Mouse (Mus musculus) R1 (cell line): ENCODE data around the gene Olfr1184.
"Not testable (repeated sequence)": the region's sequence is repeated elsewhere in the genome, so short reads cannot be mapped to it uniquely, and the experiment has no call there.

Experiments used
- DNase-seq: peaks from one replicate; pipeline ENCODE4 v3.0.0-alpha.2; 2018; ENCODE audit warnings: low read depth, low spot score

Gene Olfr1184

DNA sequence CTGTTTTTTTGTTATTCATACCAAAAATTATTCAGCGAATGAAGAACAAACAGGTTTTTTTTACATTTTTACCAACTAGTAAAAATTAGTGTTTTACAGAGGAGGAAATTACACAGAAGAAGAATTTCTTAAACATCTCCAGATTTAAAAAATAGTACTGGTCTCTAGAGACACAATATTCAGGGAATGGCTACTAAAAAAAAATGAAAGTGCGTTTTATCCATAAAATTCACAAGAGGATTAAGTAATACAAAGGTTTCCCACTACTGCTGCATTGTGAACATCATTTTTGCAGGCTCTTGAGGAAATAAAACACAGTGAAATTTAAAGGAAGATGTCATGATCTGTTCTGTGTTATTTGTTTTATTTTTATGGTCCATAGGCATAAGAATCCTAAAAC is at the start of gene Olfr1184:
Gene Olfr1184 (plus strand): TSS at position 301 of the 400 bp plus-strand sequence.
- DNase-seq: no peak

DNA sequence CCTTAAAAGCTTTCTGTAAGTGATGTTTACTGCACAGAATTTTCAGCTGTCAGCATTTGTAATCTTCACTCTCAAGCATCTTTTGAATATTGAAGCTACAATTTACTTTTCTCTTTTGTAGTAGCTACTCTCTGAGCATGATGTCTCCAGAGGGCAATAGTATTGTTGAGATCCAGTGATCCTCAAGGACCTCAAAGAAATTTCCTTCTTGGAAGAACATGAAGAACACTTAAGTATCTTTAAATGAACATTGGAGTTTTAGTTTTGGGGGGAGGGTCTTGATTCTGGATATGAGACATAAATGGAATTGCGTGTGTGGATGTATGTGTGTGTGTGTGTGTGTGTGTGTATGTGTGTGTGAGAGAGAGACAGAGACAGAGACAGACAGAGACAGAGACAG is 34.4 kb upstream of the Olfr1184 start, which contains the start of gene Gm13757:
Gene Gm13757 (minus strand): TSS at position 101 of the 400 bp plus-strand sequence.
- no peak for DNase-seq

GRCm38 (mm10) chr2:88454567-88454966 is 28.8 kb upstream of the Olfr1184 start, which contains the start of gene Olfr1183:
Gene Olfr1183 (plus strand): TSS chr2:88454867.
- DNase-seq: not testable (repeated sequence)

DNA sequence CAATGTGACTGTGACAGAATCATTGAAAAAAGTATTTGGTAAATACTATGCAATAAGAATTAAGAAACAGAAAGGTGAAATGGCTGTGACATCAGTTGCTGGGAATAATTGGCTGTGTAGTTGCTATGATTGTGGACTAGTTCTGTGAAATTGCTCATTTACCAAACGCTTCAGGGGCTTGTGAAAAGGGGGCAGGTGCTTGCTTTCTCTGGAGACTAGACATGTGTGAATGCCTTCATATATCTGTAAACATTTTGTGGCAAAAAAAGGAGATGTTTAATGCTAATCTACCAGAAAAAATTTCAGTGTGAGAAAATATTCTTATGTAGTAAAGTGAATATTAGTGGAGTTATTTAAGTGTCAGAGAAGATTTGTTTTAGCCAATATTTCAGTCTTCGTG is 9.6 kb downstream of the Olfr1184 start, which contains the start of gene Olfr1185-ps1:
Gene Olfr1185-ps1 (plus strand): TSS at position 301 of the 400 bp plus-strand sequence.
- DNase-seq: no peak

GRCm38 (mm10) chr2:88518251-88518650 is 34.9 kb downstream of the Olfr1184 start, which contains the start of gene Olfr1186:
Gene Olfr1186 (plus strand): TSS chr2:88518551.
- no peak for DNase-seq

DNA sequence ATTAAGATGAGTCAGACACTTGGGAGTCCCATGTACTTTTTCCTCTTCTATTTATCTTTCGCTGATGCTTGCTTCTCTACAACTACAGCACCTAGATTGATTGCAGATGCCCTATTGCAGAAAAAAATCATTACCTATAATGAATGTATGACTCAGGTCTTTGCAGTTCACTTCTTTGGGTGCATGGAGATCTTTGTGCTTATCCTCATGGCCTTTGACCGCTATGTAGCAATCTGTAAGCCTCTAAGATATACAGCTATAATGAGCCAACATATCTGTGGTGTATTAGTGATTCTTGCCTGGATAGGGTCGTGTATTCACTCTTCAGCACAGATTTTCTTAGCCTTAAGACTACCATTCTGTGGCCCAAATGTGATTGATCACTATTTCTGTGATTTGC is 42.3 kb downstream of the Olfr1184 start:
- DNase-seq: no peak
